Mouse (Mus musculus): ENCODE measurements around the gene Tmprss6. TPM values are rescaled to one million over a fixed set of nuclear protein-coding genes. Genes with fewer than 3 reads are reported as not detected.
A peak's percentile ranks its signal among the peaks of the same experiment; 100 is the strongest.

Tmprss6 gene
- polyA plus RNA-seq, 1 experiment from 2014 or later: 0.61 TPM

GRCm38 (mm10) chr15:78424507-78424906 is 43.9 kb downstream of the Tmprss6 start:
- H3K27ac ChIP-seq: no peak overlapping the region
- H3K9me3 ChIP-seq: no peaks in the 10 kb centered on the region
- no peaks in the 10 kb centered on the region; the same call in 1 of the 2 replicates for H3K27me3 ChIP-seq (replicated peaks)
- WGBS: 26% methylated on average over 11 of the region's 11 CpGs
- no peak overlapping the region for H3K4me3 ChIP-seq
- ATAC-seq (replicated peaks): no peak
- H3K4me2 ChIP-seq: no peak overlapping the region
- peaks cover 4% of the 10 kb centered on the region for H3K4me1 ChIP-seq
- H3K9ac ChIP-seq: no peak overlapping the region
- H3K36me3 ChIP-seq (replicated peaks): no peaks in the 10 kb centered on the region

GRCm38 (mm10) chr15:78422046-78422956 is 46.1 kb downstream of the Tmprss6 start:
- no peak overlapping the region for H3K9ac ChIP-seq
- no peaks in the 10 kb centered on the region; the same call in 1 of the 2 replicates for H3K27me3 ChIP-seq (replicated peaks)
- ATAC-seq (replicated peaks): peak; percentile 62; the same call in 1 of the 2 replicates
- H3K4me1 ChIP-seq: no peaks in the 10 kb centered on the region
- no peak overlapping the region for H3K4me2 ChIP-seq
- no peak overlapping the region for H3K4me3 ChIP-seq
- no peak overlapping the region for H3K27ac ChIP-seq
- H3K9me3 ChIP-seq: no peaks in the 10 kb centered on the region
- no peaks in the 10 kb centered on the region for H3K36me3 ChIP-seq (replicated peaks)
- 15% methylated on average over 16 of the region's 16 CpGs for WGBS

GRCm38 (mm10) chr15:78420395-78420794 is 48.0 kb downstream of the Tmprss6 start:
- no peaks in the 10 kb centered on the region; the same call in 1 of the 2 replicates for H3K27me3 ChIP-seq (replicated peaks)
- no peak overlapping the region for H3K4me2 ChIP-seq
- no peaks in the 10 kb centered on the region for H3K9me3 ChIP-seq
- WGBS: 91% methylated on average over 13 of the region's 13 CpGs
- no peak overlapping the region for H3K9ac ChIP-seq
- no peak overlapping the region for H3K27ac ChIP-seq
- no peak overlapping the region for H3K4me3 ChIP-seq
- ATAC-seq (replicated peaks): no peak
- no peaks in the 10 kb centered on the region for H3K36me3 ChIP-seq (replicated peaks)
- no peaks in the 10 kb centered on the region for H3K4me1 ChIP-seq

GRCm38 (mm10) chr15:78416937-78417336 is 51.5 kb downstream of the Tmprss6 start:
- ATAC-seq (replicated peaks): no peak
- H3K27me3 ChIP-seq (replicated peaks): no peaks in the 10 kb centered on the region; the same call in 1 of the 2 replicates
- H3K9me3 ChIP-seq: no peaks in the 10 kb centered on the region
- H3K4me2 ChIP-seq: no peak overlapping the region
- no peak overlapping the region for H3K9ac ChIP-seq
- no peak overlapping the region for H3K4me3 ChIP-seq
- H3K4me1 ChIP-seq: no peaks in the 10 kb centered on the region
- no peak overlapping the region for H3K27ac ChIP-seq
- 10% methylated on average over 4 of the region's 4 CpGs for WGBS
- H3K36me3 ChIP-seq (replicated peaks): no peaks in the 10 kb centered on the region

- Histone ChIP-seq H3K36me3 (replicated peaks) (no peaks in the 10 kb centered on the region), H3K27ac (no peak overlapping the region), H3K27me3 (replicated peaks) (peaks cover 23% of the 10 kb centered on the region), H3K9me3 (no peaks in the 10 kb centered on the region), H3K4me3 (no peak overlapping the region), H3K9ac (no peak overlapping the region), H3K4me1 (peaks cover 14% of the 10 kb centered on the region), H3K4me2 (no peak overlapping the region)
- ATAC-seq (replicated peaks): no peak
- 91% methylated on average over 8 of the region's 8 CpGs for WGBS
These were observed 54.3 kb downstream of the Tmprss6 start for GRCm38 (mm10) chr15:78414157-78414556.

- Histone ChIP-seq H3K9ac (no peak overlapping the region), H3K4me2 (no peak overlapping the region), H3K4me1 (peaks cover 14% of the 10 kb centered on the region), H3K4me3 (no peak overlapping the region), H3K27me3 (replicated peaks) (peaks cover 28% of the 10 kb centered on the region), H3K27ac (no peak overlapping the region), H3K9me3 (no peaks in the 10 kb centered on the region), H3K36me3 (replicated peaks) (no peaks in the 10 kb centered on the region)
- WGBS: 48% methylated on average over 1 of the region's 1 CpGs
- no peak for ATAC-seq (replicated peaks)
These were observed 54.7 kb downstream of the Tmprss6 start for GRCm38 (mm10) chr15:78413719-78414117.

GRCm38 (mm10) chr15:78413083-78413718 is 55.2 kb downstream of the Tmprss6 start:
- 91% methylated on average over 14 of the region's 14 CpGs for WGBS
- peaks cover 33% of the 10 kb centered on the region for H3K27me3 ChIP-seq (replicated peaks)
- H3K9ac ChIP-seq: no peak overlapping the region
- no peaks in the 10 kb centered on the region for H3K36me3 ChIP-seq (replicated peaks)
- H3K4me3 ChIP-seq: no peak overlapping the region
- no peaks in the 10 kb centered on the region for H3K9me3 ChIP-seq
- no peak for ATAC-seq (replicated peaks)
- H3K4me1 ChIP-seq: peaks cover 14% of the 10 kb centered on the region
- H3K27ac ChIP-seq: no peak overlapping the region
- H3K4me2 ChIP-seq: no peak overlapping the region

- no peaks in the 10 kb centered on the region for H3K36me3 ChIP-seq (replicated peaks)
- H3K4me2 ChIP-seq: peak overlapping the region; percentile 42
- no peaks in the 10 kb centered on the region for H3K9me3 ChIP-seq
- 14% methylated on average over 12 of the region's 12 CpGs for WGBS
- ATAC-seq (replicated peaks): no peak
- no peak overlapping the region for H3K27ac ChIP-seq
- no peak overlapping the region for H3K9ac ChIP-seq
- peak overlapping the region; percentile 14 for H3K4me3 ChIP-seq
- peaks cover 39% of the 10 kb centered on the region for H3K27me3 ChIP-seq (replicated peaks)
- H3K4me1 ChIP-seq: peaks cover 38% of the 10 kb centered on the region
These were observed 58.8 kb downstream of the Tmprss6 start for GRCm38 (mm10) chr15:78409570-78410052.

- H3K4me1 ChIP-seq: peaks cover 41% of the 10 kb centered on the region
- peak; percentile 89 for ATAC-seq (replicated peaks)
- H3K36me3 ChIP-seq (replicated peaks): no peaks in the 10 kb centered on the region
- peak within 1 kb of the TSS; percentile 62 for H3K9ac ChIP-seq
- WGBS: under 1% methylated on average over 40 of the region's 40 CpGs
- peak within 1 kb of the TSS; percentile 85 for H3K27ac ChIP-seq
- H3K4me3 ChIP-seq: peak within 1 kb of the TSS; percentile 59
- no peaks in the 10 kb centered on the region for H3K9me3 ChIP-seq
- H3K4me2 ChIP-seq: peak within 1 kb of the TSS; percentile 89
- peaks cover 37% of the 10 kb centered on the region for H3K27me3 ChIP-seq (replicated peaks)
These were observed 62.0 kb downstream of the Tmprss6 start, which contains the start of gene Mpst for GRCm38 (mm10) chr15:78406293-78406934. Gene Mpst (plus strand): TSS chr15:78406416.

GRCm38 (mm10) chr15:78405517-78406211 is 62.8 kb downstream of the Tmprss6 start, which contains the start of gene Tst:
Gene Tst (minus strand): TSS chr15:78405907.
- no peaks in the 10 kb centered on the region for H3K9me3 ChIP-seq
- H3K27ac ChIP-seq: peak within 1 kb of the TSS; percentile 85
- peak; percentile 70 for ATAC-seq (replicated peaks)
- peak within 1 kb of the TSS; percentile 89 for H3K4me2 ChIP-seq
- H3K36me3 ChIP-seq (replicated peaks): no peaks in the 10 kb centered on the region
- peak within 1 kb of the TSS; percentile 62 for H3K9ac ChIP-seq
- 2% methylated on average over 34 of the region's 34 CpGs for WGBS
- peak within 1 kb of the TSS; percentile 59 for H3K4me3 ChIP-seq
- peaks cover 41% of the 10 kb centered on the region for H3K4me1 ChIP-seq
- peaks cover 30% of the 10 kb centered on the region for H3K27me3 ChIP-seq (replicated peaks)

GRCm38 (mm10) chr15:78405098-78405497 is 63.3 kb downstream of the Tmprss6 start:
- peaks cover 36% of the 10 kb centered on the region for H3K4me1 ChIP-seq
- H3K27ac ChIP-seq: peak overlapping the region; percentile 85; the same call in 1 of the 2 replicates
- peak overlapping the region; percentile 59 for H3K4me3 ChIP-seq
- peaks cover 24% of the 10 kb centered on the region for H3K27me3 ChIP-seq (replicated peaks)
- no peaks in the 10 kb centered on the region for H3K36me3 ChIP-seq (replicated peaks)
- WGBS: 61% methylated on average over 11 of the region's 11 CpGs
- H3K4me2 ChIP-seq: peak overlapping the region; percentile 89
- no peak for ATAC-seq (replicated peaks)
- peak overlapping the region; percentile 62 for H3K9ac ChIP-seq
- no peaks in the 10 kb centered on the region for H3K9me3 ChIP-seq
